Mouse (Mus musculus): ENCODE results near the gene C330021F23Rik. TPM values are rescaled to one million over a fixed set of nuclear protein-coding genes. Genes with fewer than 3 reads are reported as not detected.

The C330021F23Rik gene
- polyA plus RNA-seq, 2 experiments = 0.36 to 0.41 TPM

DNA sequence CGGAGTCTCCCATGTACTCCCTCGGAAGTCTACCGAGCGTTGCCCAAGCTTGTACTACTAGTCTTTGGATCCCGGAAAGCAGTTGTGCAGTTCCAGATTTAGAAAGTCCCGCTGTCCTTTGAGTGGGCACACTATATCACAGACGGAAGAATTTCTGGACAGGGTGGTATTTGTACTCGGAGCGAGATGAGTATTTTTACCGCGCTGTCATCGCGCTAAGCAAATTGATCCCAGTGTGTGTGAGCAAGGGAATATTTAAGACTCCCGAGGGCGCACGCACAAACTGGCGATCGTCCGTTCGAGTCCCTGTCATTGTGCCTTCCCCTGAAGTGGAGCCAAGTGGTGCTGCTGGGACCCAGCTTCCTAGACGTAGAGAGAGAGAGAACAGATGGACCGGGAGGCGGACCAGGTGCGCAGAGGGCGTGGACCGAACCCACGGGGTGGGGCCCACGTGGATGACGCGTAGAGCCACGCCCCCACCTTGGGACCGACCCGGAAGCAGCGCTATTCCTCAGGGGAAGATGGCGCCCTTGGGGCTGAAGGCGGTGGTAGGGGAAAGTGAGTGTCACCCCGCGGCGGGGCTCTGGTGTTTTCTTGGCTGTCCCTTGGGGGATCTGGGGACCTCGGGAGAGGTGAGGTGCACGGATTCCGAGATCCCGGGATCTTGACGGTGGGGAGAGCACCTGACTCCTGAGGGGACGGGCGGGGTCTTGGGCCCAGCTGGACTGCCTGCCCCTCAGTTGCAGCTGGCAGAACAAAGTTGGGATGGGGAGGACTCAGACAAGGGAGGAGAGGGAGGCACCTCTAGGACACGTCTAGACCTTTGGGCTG lies 63.1 kb downstream of the C330021F23Rik start, which contains the start of gene Stxbp2:
Gene Stxbp2, plus strand, starts transcription at position 309 of the 831 bp plus-strand sequence.
- TF ChIP-seq POLR2A (IDR thresholded peaks at IDR 0.05; ENCODE audit: borderline replicate concordance, extremely low read depth, insufficient read depth, insufficient read length) = no peak
- Histone ChIP-seq H3K4me1 (ENCODE audit: control insufficient read depth, insufficient read depth, low read length) (no peaks in the 10 kb centered on the region), H3K9me3 (ENCODE audit: control insufficient read depth, low read length) (no peaks in the 10 kb centered on the region), H3K4me2 (replicated peaks; ENCODE audit: low read depth, low read length, severe bottlenecking) (peak within 1 kb of the TSS; percentile 72), H3K27me3 (ENCODE audit: control insufficient read depth, insufficient read depth, low read length) (0 out of 2 replicates have a peak, but pooled peaks cover 6% of the 10 kb centered on the region), H3K4me3 (replicated peaks; ENCODE audit: low read length) (peak within 1 kb of the TSS; percentile 46), H3K27ac (replicated peaks; ENCODE audit: low read depth, low read length) (no peak within 1 kb of the TSS), H3K36me3 (ENCODE audit: control insufficient read depth, insufficient read depth, low read length) (no peaks in the 10 kb centered on the region), H3K9ac (ENCODE audit: low read depth, low read length, severe bottlenecking) (peak within 1 kb of the TSS; percentile 58)
- ATAC-seq (ENCODE audit: low FRiP score, low read depth) (peak; percentile 67), DNase-seq (ENCODE audit: low spot score) (peak; percentile 44)
- WGBS = 8% methylated on average over 47 of the region's 47 CpGs

DNA sequence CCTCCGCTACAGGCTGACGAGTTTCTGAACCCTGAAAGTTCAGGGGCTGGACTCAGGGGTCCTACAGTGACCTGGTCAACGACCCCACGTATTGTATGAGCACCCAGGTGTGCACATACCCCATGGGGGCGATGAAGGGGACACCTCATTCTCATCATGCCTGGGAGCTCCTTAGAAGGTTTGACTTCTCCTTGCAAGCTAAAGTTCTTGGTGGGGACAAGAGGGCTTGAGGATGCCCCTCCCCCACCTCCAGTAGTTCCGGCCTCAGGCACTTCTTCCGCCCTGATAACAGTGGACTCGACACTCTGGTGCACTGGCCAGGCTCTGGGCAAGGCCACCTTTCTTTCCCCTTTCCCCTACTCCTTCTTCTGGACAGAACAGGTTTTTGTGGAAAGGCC lies 63.7 kb downstream of the C330021F23Rik start:
- no peak overlapping the region for H3K27ac ChIP-seq (replicated peaks; ENCODE audit: low read depth, low read length)
- 0 out of 2 replicates have a peak, but pooled peaks cover 6% of the 10 kb centered on the region for H3K27me3 ChIP-seq (ENCODE audit: control insufficient read depth, insufficient read depth, low read length)
- peak overlapping the region; percentile 58 for H3K9ac ChIP-seq (ENCODE audit: low read depth, low read length, severe bottlenecking)
- no peaks in the 10 kb centered on the region for H3K36me3 ChIP-seq (ENCODE audit: control insufficient read depth, insufficient read depth, low read length)
- no peak for ATAC-seq (ENCODE audit: low FRiP score, low read depth)
- peak overlapping the region; percentile 72 for H3K4me2 ChIP-seq (replicated peaks; ENCODE audit: low read depth, low read length, severe bottlenecking)
- no peak for DNase-seq (ENCODE audit: low spot score)
- 26% methylated on average over 8 of the region's 8 CpGs for WGBS
- H3K4me1 ChIP-seq (ENCODE audit: control insufficient read depth, insufficient read depth, low read length) = no peaks in the 10 kb centered on the region
- no peaks in the 10 kb centered on the region for H3K9me3 ChIP-seq (ENCODE audit: control insufficient read depth, low read length)
- TF ChIP-seq POLR2A (IDR thresholded peaks at IDR 0.05; ENCODE audit: borderline replicate concordance, extremely low read depth, insufficient read depth, insufficient read length) = no peak
- peak overlapping the region; percentile 46 for H3K4me3 ChIP-seq (replicated peaks; ENCODE audit: low read length)

Other genes starting within 250 kb of the C330021F23Rik start
- 0.13 and 0.18 TPM in 2 replicates for gene A430078G23Rik, start 214.6 kb upstream of the C330021F23Rik start, polyA plus RNA-seq (2012; rRNA removed)
- gene A430078G23Rik, start 214.6 kb upstream of the C330021F23Rik start, polyA plus RNA-seq (2014; fragmentation: Nextera tagmentation; extraction: Ambion mirVana) = 0.22 TPM in 1 of 2 replicates, not detected in the other
- gene Arhgef18, start 175.0 kb upstream of the C330021F23Rik start, polyA plus RNA-seq (2012; rRNA removed) = 23.1 and 26.3 TPM in 2 replicates
- 9.4 and 12.3 TPM in 2 replicates for gene Arhgef18, start 175.0 kb upstream of the C330021F23Rik start, polyA plus RNA-seq (2014; fragmentation: Nextera tagmentation; extraction: Ambion mirVana)
- 6.0 and 7.7 TPM in 2 replicates for gene Pex11g, start 100.3 kb upstream of the C330021F23Rik start, polyA plus RNA-seq (2012; rRNA removed)
- gene Pex11g, start 100.3 kb upstream of the C330021F23Rik start, polyA plus RNA-seq (2014; fragmentation: Nextera tagmentation; extraction: Ambion mirVana) = 2.7 and 4.7 TPM in 2 replicates
- gene Tex45, start 97.1 kb upstream of the C330021F23Rik start, polyA plus RNA-seq (2012; rRNA removed) = 0.11 and 0.17 TPM in 2 replicates
- gene Tex45, start 97.1 kb upstream of the C330021F23Rik start, polyA plus RNA-seq (2014; fragmentation: Nextera tagmentation; extraction: Ambion mirVana) = not detected in 2 replicates
- 76.7 and 125 TPM in 2 replicates for gene Zfp358, start 74.9 kb upstream of the C330021F23Rik start, polyA plus RNA-seq (2012; rRNA removed)
- gene Zfp358, start 74.9 kb upstream of the C330021F23Rik start, polyA plus RNA-seq (2014; fragmentation: Nextera tagmentation; extraction: Ambion mirVana) = 27.5 and 27.9 TPM in 2 replicates
- 148 and 202 TPM in 2 replicates for gene Mcoln1, start 67.5 kb upstream of the C330021F23Rik start, polyA plus RNA-seq (2012; rRNA removed)
- 36.6 and 42.3 TPM in 2 replicates for gene Mcoln1, start 67.5 kb upstream of the C330021F23Rik start, polyA plus RNA-seq (2014; fragmentation: Nextera tagmentation; extraction: Ambion mirVana)
- gene Pnpla6, start 52.6 kb upstream of the C330021F23Rik start, polyA plus RNA-seq (2012; rRNA removed) = 51.8 and 64.4 TPM in 2 replicates
- gene Pnpla6, start 52.6 kb upstream of the C330021F23Rik start, polyA plus RNA-seq (2014; fragmentation: Nextera tagmentation; extraction: Ambion mirVana) = 18.8 and 20.7 TPM in 2 replicates
- 13.3 and 13.7 TPM in 2 replicates for gene Camsap3, start 19.3 kb downstream of the C330021F23Rik start, polyA plus RNA-seq (2012; rRNA removed)
- 6.6 and 7.3 TPM in 2 replicates for gene Camsap3, start 19.3 kb downstream of the C330021F23Rik start, polyA plus RNA-seq (2014; fragmentation: Nextera tagmentation; extraction: Ambion mirVana)
- gene Xab2, start 53.3 kb downstream of the C330021F23Rik start, polyA plus RNA-seq (2012; rRNA removed) = 69.5 and 79.7 TPM in 2 replicates
- gene Xab2, start 53.3 kb downstream of the C330021F23Rik start, polyA plus RNA-seq (2014; fragmentation: Nextera tagmentation; extraction: Ambion mirVana) = 46.7 and 51.1 TPM in 2 replicates
- gene Pet100, start 53.6 kb downstream of the C330021F23Rik start, polyA plus RNA-seq (2012; rRNA removed) = 24.2 and 55.4 TPM in 2 replicates
- 94.5 and 98.3 TPM in 2 replicates for gene Pet100, start 53.6 kb downstream of the C330021F23Rik start, polyA plus RNA-seq (2014; fragmentation: Nextera tagmentation; extraction: Ambion mirVana)
- not detected in 2 replicates for gene Pcp2, start 57.6 kb downstream of the C330021F23Rik start, polyA plus RNA-seq (2012; rRNA removed)
- 0.14 TPM in 1 of 2 replicates, not detected in the other for gene Pcp2, start 57.6 kb downstream of the C330021F23Rik start, polyA plus RNA-seq (2014; fragmentation: Nextera tagmentation; extraction: Ambion mirVana)
- 61.6 and 88.2 TPM in 2 replicates for gene Stxbp2, start 63.0 kb downstream of the C330021F23Rik start, polyA plus RNA-seq (2012; rRNA removed)
- gene Stxbp2, start 63.0 kb downstream of the C330021F23Rik start, polyA plus RNA-seq (2014; fragmentation: Nextera tagmentation; extraction: Ambion mirVana) = 29.1 and 31.7 TPM in 2 replicates
- gene Retn, start 87.8 kb downstream of the C330021F23Rik start, polyA plus RNA-seq (2012; rRNA removed) = 0.08 and 0.35 TPM in 2 replicates
- gene Retn, start 87.8 kb downstream of the C330021F23Rik start, polyA plus RNA-seq (2014; fragmentation: Nextera tagmentation; extraction: Ambion mirVana) = not detected in 2 replicates
- 0.14 and 0.34 TPM in 2 replicates for gene Mcemp1, start 97.8 kb downstream of the C330021F23Rik start, polyA plus RNA-seq (2012; rRNA removed)
- 0.26 and 0.29 TPM in 2 replicates for gene Mcemp1, start 97.8 kb downstream of the C330021F23Rik start, polyA plus RNA-seq (2014; fragmentation: Nextera tagmentation; extraction: Ambion mirVana)
- 7.3 and 7.9 TPM in 2 replicates for gene Fcor, start 104.4 kb downstream of the C330021F23Rik start, polyA plus RNA-seq (2012; rRNA removed)
- 14.1 and 18.2 TPM in 2 replicates for gene Fcor, start 104.4 kb downstream of the C330021F23Rik start, polyA plus RNA-seq (2014; fragmentation: Nextera tagmentation; extraction: Ambion mirVana)
- 40.5 and 41.2 TPM in 2 replicates for gene Trappc5, start 108.3 kb downstream of the C330021F23Rik start, polyA plus RNA-seq (2012; rRNA removed)
- gene Trappc5, start 108.3 kb downstream of the C330021F23Rik start, polyA plus RNA-seq (2014; fragmentation: Nextera tagmentation; extraction: Ambion mirVana) = 28.8 and 31.7 TPM in 2 replicates
- gene Fcer2a, start 126.2 kb downstream of the C330021F23Rik start, polyA plus RNA-seq (2012; rRNA removed) = 0.19 and 0.23 TPM in 2 replicates
- gene Fcer2a, start 126.2 kb downstream of the C330021F23Rik start, polyA plus RNA-seq (2014; fragmentation: Nextera tagmentation; extraction: Ambion mirVana) = 0.25 and 0.37 TPM in 2 replicates
- not detected in 2 replicates for gene Clec4g, start 152.7 kb downstream of the C330021F23Rik start, polyA plus RNA-seq (2012; rRNA removed)
- 0.25 TPM in 1 of 2 replicates, not detected in the other for gene Clec4g, start 152.7 kb downstream of the C330021F23Rik start, polyA plus RNA-seq (2014; fragmentation: Nextera tagmentation; extraction: Ambion mirVana)
- gene Cd209a, start 181.0 kb downstream of the C330021F23Rik start, polyA plus RNA-seq (2012; rRNA removed) = 0.17 and 0.19 TPM in 2 replicates
- gene Cd209a, start 181.0 kb downstream of the C330021F23Rik start, polyA plus RNA-seq (2014; fragmentation: Nextera tagmentation; extraction: Ambion mirVana) = 0.65 and 0.67 TPM in 2 replicates

Measured in limb, embryonic 14.5 days (tissue).